Mouse (Mus musculus): Measurements from ENCODE around the gene 4931414P19Rik. TPM values are rescaled to one million over a fixed set of nuclear protein-coding genes. Genes with fewer than 3 reads are reported as not detected.

Gene 4931414P19Rik
- polyA plus RNA-seq, 1 experiment: 12.8 TPM

GRCm38 (mm10) chr14:54642224-54642944, 36.6 kb upstream of the 4931414P19Rik start:
- DNase-seq (ENCODE audit: low read depth): no peak
- TF ChIP-seq CTCF (IDR thresholded peaks at IDR 0.05; ENCODE audit: borderline replicate concordance, extremely low read depth, insufficient read depth, insufficient read length): no peak
- no peak for TF ChIP-seq POLR2A (IDR thresholded peaks at IDR 0.05; ENCODE audit: borderline replicate concordance, extremely low read depth, insufficient read depth, insufficient read length, poor library complexity, severe bottlenecking)

- peak; percentile 77 for TF ChIP-seq POLR2A (IDR thresholded peaks at IDR 0.05; ENCODE audit: borderline replicate concordance, extremely low read depth, insufficient read depth, insufficient read length, poor library complexity, severe bottlenecking)
- TF ChIP-seq CTCF (IDR thresholded peaks at IDR 0.05; ENCODE audit: borderline replicate concordance, extremely low read depth, insufficient read depth, insufficient read length): peak; percentile 93
- DNase-seq (ENCODE audit: low read depth): peak; percentile 94
Measured at GRCm38 (mm10) chr14:54641305-54641969, 35.6 kb upstream of the 4931414P19Rik start, which contains the start of gene Cdh24. Cdh24 (minus strand) TSS chr14:54641364.

- TF ChIP-seq CTCF (IDR thresholded peaks at IDR 0.05; ENCODE audit: borderline replicate concordance, extremely low read depth, insufficient read depth, insufficient read length) (no peak), POLR2A (IDR thresholded peaks at IDR 0.05; ENCODE audit: borderline replicate concordance, extremely low read depth, insufficient read depth, insufficient read length, poor library complexity, severe bottlenecking) (no peak)
- DNase-seq (ENCODE audit: low read depth): no peak
Measured at GRCm38 (mm10) chr14:54640946-54641304, 35.1 kb upstream of the 4931414P19Rik start, which contains the start of gene Gm17606. Gm17606 (plus strand) TSS chr14:54640952.

GRCm38 (mm10) chr14:54640121-54640520, 34.3 kb upstream of the 4931414P19Rik start:
- no peak for TF ChIP-seq POLR2A (IDR thresholded peaks at IDR 0.05; ENCODE audit: borderline replicate concordance, extremely low read depth, insufficient read depth, insufficient read length, poor library complexity, severe bottlenecking)
- TF ChIP-seq CTCF (IDR thresholded peaks at IDR 0.05; ENCODE audit: borderline replicate concordance, extremely low read depth, insufficient read depth, insufficient read length): no peak
- DNase-seq (ENCODE audit: low read depth): no peak

- no peak for DNase-seq (ENCODE audit: low read depth)
- TF ChIP-seq CTCF (IDR thresholded peaks at IDR 0.05; ENCODE audit: borderline replicate concordance, extremely low read depth, insufficient read depth, insufficient read length): no peak
- no peak for TF ChIP-seq POLR2A (IDR thresholded peaks at IDR 0.05; ENCODE audit: borderline replicate concordance, extremely low read depth, insufficient read depth, insufficient read length, poor library complexity, severe bottlenecking)
Measured at GRCm38 (mm10) chr14:54638210-54638609, 32.4 kb upstream of the 4931414P19Rik start.

- peak; percentile 53 for DNase-seq (ENCODE audit: low read depth)
- TF ChIP-seq CTCF (IDR thresholded peaks at IDR 0.05; ENCODE audit: borderline replicate concordance, extremely low read depth, insufficient read depth, insufficient read length): peak; percentile 88
- TF ChIP-seq POLR2A (IDR thresholded peaks at IDR 0.05; ENCODE audit: borderline replicate concordance, extremely low read depth, insufficient read depth, insufficient read length, poor library complexity, severe bottlenecking): no peak
Measured at GRCm38 (mm10) chr14:54636954-54637353, 31.2 kb upstream of the 4931414P19Rik start.

GRCm38 (mm10) chr14:54634182-54634581, 28.4 kb upstream of the 4931414P19Rik start:
- peak; percentile 30; the same call in 1 of the 2 replicates for TF ChIP-seq CTCF (IDR thresholded peaks at IDR 0.05; ENCODE audit: borderline replicate concordance, extremely low read depth, insufficient read depth, insufficient read length)
- TF ChIP-seq POLR2A (IDR thresholded peaks at IDR 0.05; ENCODE audit: borderline replicate concordance, extremely low read depth, insufficient read depth, insufficient read length, poor library complexity, severe bottlenecking): no peak
- DNase-seq (ENCODE audit: low read depth): no peak

GRCm38 (mm10) chr14:54632252-54632651, 26.5 kb upstream of the 4931414P19Rik start:
- DNase-seq (ENCODE audit: low read depth): no peak
- TF ChIP-seq POLR2A (IDR thresholded peaks at IDR 0.05; ENCODE audit: borderline replicate concordance, extremely low read depth, insufficient read depth, insufficient read length, poor library complexity, severe bottlenecking): no peak
- TF ChIP-seq CTCF (IDR thresholded peaks at IDR 0.05; ENCODE audit: borderline replicate concordance, extremely low read depth, insufficient read depth, insufficient read length): no peak

- no peak for DNase-seq (ENCODE audit: low read depth)
- TF ChIP-seq CTCF (IDR thresholded peaks at IDR 0.05; ENCODE audit: borderline replicate concordance, extremely low read depth, insufficient read depth, insufficient read length) (no peak), POLR2A (IDR thresholded peaks at IDR 0.05; ENCODE audit: borderline replicate concordance, extremely low read depth, insufficient read depth, insufficient read length, poor library complexity, severe bottlenecking) (no peak)
Measured at GRCm38 (mm10) chr14:54631240-54631599, 25.4 kb upstream of the 4931414P19Rik start.

- DNase-seq (ENCODE audit: low read depth): peak; percentile 64
- TF ChIP-seq POLR2A (IDR thresholded peaks at IDR 0.05; ENCODE audit: borderline replicate concordance, extremely low read depth, insufficient read depth, insufficient read length, poor library complexity, severe bottlenecking) (no peak), CTCF (IDR thresholded peaks at IDR 0.05; ENCODE audit: borderline replicate concordance, extremely low read depth, insufficient read depth, insufficient read length) (no peak)
Measured at GRCm38 (mm10) chr14:54630583-54631239, 24.9 kb upstream of the 4931414P19Rik start.

GRCm38 (mm10) chr14:54629797-54630196, 24.0 kb upstream of the 4931414P19Rik start:
- TF ChIP-seq CTCF (IDR thresholded peaks at IDR 0.05; ENCODE audit: borderline replicate concordance, extremely low read depth, insufficient read depth, insufficient read length) (no peak), POLR2A (IDR thresholded peaks at IDR 0.05; ENCODE audit: borderline replicate concordance, extremely low read depth, insufficient read depth, insufficient read length, poor library complexity, severe bottlenecking) (no peak)

More at GRCm38 (mm10) chr14:54629797-54630196, 24.0 kb upstream of the 4931414P19Rik start:
- no peak for DNase-seq (ENCODE audit: low read depth)

Data from brain, embryonic 14.5 days (tissue).